Mouse (Mus musculus) E14TG2a.4 (cell line): ENCODE data around the gene Pcna.
"Not testable (repeated sequence)": the region's sequence is repeated elsewhere in the genome, so short reads cannot be mapped to it uniquely, and the experiment has no call there.

Source experiments
- H3K27me3 ChIP-seq: 2 replicates; pipeline ENCODE4 v1.6.1; 2014; ENCODE audit warnings: low read length, control low read depth; ENCODE audit not compliant: insufficient read depth
- H3K36me3 ChIP-seq: 2 replicates; pipeline ENCODE4 v1.6.1; 2014; ENCODE audit warnings: low read length, control low read depth; ENCODE audit not compliant: insufficient read depth
- H3K4me1 ChIP-seq: replicated peaks from 2 replicates; pipeline ENCODE4 v1.6.1; 2014; ENCODE audit warnings: low read depth, low read length, control low read depth
- H3K4me3 ChIP-seq: replicated peaks from 2 replicates; pipeline ENCODE4 v1.5.1; 2014; ENCODE audit warnings: mild to moderate bottlenecking, low read length
- H3K9me3 ChIP-seq: 2 replicates; pipeline ENCODE4 v1.6.1; 2014; ENCODE audit warnings: low read length, control low read depth
- CTCF ChIP-seq: conservative IDR thresholded peaks from 2 replicates; pipeline ENCODE4 v1.5.1; 2014; ENCODE audit warnings: low read length
- NANOG ChIP-seq: IDR thresholded peaks from 2 replicates; pipeline ENCODE4 v1.6.1; 2014; ENCODE audit warnings: borderline replicate concordance, low read length, mixed read lengths
- POU5F1 ChIP-seq: IDR thresholded peaks from 2 replicates; pipeline ENCODE4 v1.6.1; 2014; ENCODE audit warnings: low read length, borderline replicate concordance

Pcna gene

GRCm38 (mm10) chr2:132286376-132287076 lies 33.4 kb upstream of the Pcna start:
- Histone ChIP-seq H3K27me3 (no peaks in the 10 kb centered on the region), H3K4me3 (peak overlapping the region; percentile 67), H3K9me3 (no peaks in the 10 kb centered on the region), H3K4me1 (peaks cover 76% of the 10 kb centered on the region), H3K36me3 (peaks cover 9% of the 10 kb centered on the region; the same call in 1 of the 2 replicates)
- TF ChIP-seq CTCF (no peak), NANOG (no peak), POU5F1 (no peak)

DNA sequence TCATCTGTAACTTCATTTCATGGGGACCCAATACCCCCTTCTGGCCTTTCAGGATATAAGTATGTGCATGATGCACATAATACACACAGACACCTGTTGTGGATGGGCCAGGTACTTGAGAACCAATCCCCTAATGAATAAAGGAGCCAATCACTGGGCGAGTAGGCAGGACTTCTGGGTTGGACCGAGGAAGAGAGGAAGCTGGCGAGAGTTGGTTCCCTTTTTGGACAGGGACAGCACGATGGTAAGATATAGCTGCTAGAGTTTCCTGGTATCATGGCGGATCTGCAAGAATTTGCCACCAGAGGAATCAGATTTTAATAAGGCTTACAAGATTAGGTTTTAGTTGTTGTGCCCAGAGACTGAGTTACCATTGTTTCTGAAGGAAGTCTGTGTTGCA lies 32.6 kb upstream of the Pcna start:
- H3K9me3 ChIP-seq, H3K27me3 ChIP-seq, H3K36me3 ChIP-seq: not testable (repeated sequence)
- Histone ChIP-seq H3K4me3 (peak overlapping the region; percentile 67), H3K4me1 (peaks cover 75% of the 10 kb centered on the region)

DNA sequence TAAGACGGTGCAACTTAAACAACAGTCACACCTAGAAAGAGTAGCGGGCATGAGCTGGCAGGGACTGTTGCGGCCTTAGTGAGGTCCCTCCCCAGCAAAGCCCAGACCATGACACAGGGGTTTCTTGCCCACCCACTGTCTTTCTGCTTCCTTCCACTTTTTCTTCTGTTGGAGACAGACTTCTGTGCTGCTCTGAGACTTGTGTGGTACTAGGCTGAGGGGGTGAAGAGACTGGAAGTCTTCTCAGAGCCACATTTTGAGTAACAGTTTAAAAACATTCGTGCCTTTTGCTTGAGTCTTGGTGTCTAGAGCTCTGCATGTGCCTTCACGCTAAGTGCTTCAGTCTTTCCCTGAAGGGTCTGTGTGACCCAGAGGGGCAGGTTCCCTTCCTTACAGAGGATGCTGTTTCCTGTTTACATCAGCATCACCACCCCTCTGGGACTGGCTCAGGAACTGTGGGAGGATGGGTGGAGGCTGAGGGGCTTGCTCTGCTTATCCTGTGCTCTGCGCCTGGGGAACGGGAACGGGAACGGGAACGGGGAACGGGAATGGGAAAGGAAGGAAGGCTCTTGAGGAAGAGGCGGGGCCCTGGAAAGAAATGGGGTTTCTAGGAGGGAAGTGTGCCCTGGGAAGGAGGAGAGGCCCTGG lies 31.5 kb upstream of the Pcna start:
- H3K4me3 ChIP-seq = peak overlapping the region; percentile 67
- peaks cover 77% of the 10 kb centered on the region for H3K4me1 ChIP-seq
- TF ChIP-seq POU5F1 (no peak), NANOG (no peak), CTCF (no peak)
- no peaks in the 10 kb centered on the region for H3K9me3 ChIP-seq
- H3K27me3 ChIP-seq = no peaks in the 10 kb centered on the region
- peaks cover 15% of the 10 kb centered on the region for H3K36me3 ChIP-seq

DNA sequence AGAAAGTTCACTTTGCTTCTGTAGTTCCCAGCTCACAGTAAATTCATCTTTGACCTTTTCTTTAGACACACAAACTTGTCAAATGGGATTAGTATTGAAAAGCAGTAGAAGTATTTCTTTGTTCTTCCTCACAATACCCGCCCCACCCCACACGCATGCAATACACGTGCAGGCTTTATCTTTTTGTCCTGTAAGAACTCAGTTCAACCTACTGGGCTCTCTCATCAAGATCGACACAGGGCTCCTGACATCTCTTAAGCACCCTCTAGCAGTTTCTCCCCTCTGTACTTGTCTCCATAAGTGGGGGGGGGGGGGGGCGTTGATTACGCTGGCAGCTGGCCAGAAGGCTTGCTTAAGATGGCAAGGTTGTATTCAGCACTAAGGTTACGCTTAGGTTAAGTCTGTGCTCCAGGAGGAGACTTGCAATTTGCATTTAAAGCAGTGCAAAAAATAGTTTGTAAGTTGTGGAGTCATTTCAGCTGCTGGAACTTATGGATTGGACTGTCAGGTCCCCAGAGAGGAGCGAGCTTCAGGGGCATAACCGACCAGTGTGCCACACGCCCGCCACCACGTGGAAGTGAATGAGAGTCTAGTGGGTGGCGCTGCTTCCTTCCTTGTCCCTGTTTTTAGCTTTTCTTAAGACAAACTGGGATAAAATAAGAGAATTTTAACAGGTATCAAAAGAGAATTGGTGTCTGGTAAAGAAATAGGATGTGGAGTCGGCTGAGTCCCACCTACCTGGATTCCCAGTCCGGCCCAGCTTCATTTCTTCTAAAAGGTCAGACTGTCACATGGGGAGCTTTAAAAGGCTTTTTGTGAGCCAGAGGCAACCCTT lies 30.3 kb upstream of the Pcna start:
- H3K4me1 ChIP-seq = peaks cover 77% of the 10 kb centered on the region
- no peaks in the 10 kb centered on the region for H3K27me3 ChIP-seq
- peak overlapping the region; percentile 57; the same call in 1 of the 2 replicates for H3K4me3 ChIP-seq
- TF ChIP-seq POU5F1 (no peak), NANOG (peak; percentile 70; the same call in 1 of the 2 replicates), CTCF (no peak)
- H3K36me3 ChIP-seq = peaks cover 21% of the 10 kb centered on the region
- H3K9me3 ChIP-seq = no peaks in the 10 kb centered on the region

DNA sequence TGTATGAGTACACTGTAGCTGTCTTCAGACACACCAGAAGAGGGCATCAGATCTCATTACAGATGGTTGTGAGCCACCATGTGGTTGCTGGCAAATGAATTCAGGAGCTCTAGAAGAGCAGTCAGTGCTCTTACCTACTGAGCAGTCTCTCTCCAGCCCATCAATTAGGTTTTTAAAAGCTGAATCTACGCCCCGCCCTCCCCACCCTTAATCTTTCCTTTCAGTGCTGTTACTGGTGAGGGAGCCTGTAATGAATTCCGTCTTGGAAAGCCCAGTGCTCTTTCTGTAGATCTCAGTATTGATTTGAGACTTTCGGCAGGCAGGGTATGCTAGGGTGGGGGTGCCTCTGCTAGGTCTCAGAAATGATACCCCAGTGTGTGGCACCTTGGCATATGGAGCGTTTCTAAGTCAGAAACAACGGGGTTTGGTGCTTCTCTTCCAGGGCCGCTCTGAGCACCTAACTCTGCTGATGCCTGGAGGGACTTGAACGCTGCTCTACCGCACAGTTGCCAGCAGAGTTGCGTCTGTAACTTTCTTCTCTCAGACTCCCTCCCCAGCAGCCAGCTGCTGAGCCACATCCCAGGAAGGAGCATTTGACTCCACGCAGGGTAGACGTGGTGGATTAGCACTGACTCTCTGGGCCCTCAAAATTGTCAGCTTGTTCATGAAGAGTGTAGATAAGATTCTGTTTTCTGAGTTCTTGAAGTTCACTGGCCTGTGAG lies 29.5 kb upstream of the Pcna start:
- peaks cover 26% of the 10 kb centered on the region for H3K36me3 ChIP-seq
- H3K4me1 ChIP-seq = peaks cover 79% of the 10 kb centered on the region
- no peaks in the 10 kb centered on the region for H3K27me3 ChIP-seq
- no peak for TF ChIP-seq POU5F1
- no peak for TF ChIP-seq NANOG
- peak overlapping the region; percentile 57 for H3K4me3 ChIP-seq
- H3K9me3 ChIP-seq = no peaks in the 10 kb centered on the region

- no peaks in the 10 kb centered on the region for H3K27me3 ChIP-seq
- TF ChIP-seq POU5F1 (no peak), CTCF (no peak), NANOG (no peak)
- H3K4me1 ChIP-seq = peaks cover 76% of the 10 kb centered on the region
- H3K4me3 ChIP-seq = 0 out of 2 replicates have a peak overlapping the region, but pooled peaks have one; percentile 26
- H3K9me3 ChIP-seq = no peaks in the 10 kb centered on the region
- H3K36me3 ChIP-seq = peaks cover 26% of the 10 kb centered on the region
These were observed 28.7 kb upstream of the Pcna start for GRCm38 (mm10) chr2:132281560-132282452.

DNA sequence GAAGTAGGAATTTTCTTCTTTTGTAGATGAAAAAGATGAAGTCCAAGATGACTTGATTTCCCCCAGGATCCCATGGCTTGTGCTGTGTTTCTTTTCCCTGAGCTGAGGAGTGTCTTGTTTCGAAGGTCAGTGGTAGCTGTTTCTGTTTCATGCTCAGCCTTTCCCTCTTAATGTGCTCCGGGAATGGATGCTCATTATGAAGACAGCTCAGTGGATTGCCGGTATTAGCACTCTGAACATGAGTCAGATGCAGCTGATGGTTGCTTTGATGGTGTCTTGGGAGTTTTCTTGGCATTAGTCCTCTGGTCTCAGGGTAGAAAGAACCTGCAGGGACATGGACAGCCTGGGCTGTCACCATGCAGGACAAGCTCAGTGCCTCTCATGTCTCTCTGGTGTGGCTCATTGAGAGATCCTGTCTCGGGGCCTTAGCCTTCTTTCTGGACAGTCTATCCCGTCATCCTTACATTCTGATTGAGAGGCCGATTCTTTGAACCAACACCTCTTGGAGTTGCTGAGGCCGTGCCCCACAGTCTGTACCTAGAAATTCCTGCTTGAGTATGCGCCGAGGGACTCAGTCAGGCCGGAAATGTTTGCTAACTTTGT lies 27.5 kb upstream of the Pcna start:
- Histone ChIP-seq H3K4me3 (no peak overlapping the region), H3K36me3 (peaks cover 26% of the 10 kb centered on the region), H3K27me3 (no peaks in the 10 kb centered on the region), H3K9me3 (no peaks in the 10 kb centered on the region), H3K4me1 (peaks cover 70% of the 10 kb centered on the region)
- no peak for TF ChIP-seq CTCF
- no peak for TF ChIP-seq POU5F1
- TF ChIP-seq NANOG = no peak
